Mouse (Mus musculus): ENCODE data around the gene Bcor. TPM values are rescaled to one million over a fixed set of nuclear protein-coding genes. Genes with fewer than 3 reads are reported as not detected.
A peak's percentile ranks its signal among the peaks of the same experiment; 100 is the strongest.

Bcor gene
- polyA plus RNA-seq, 1 experiment from 2014 or later, result 24.6 TPM

DNA sequence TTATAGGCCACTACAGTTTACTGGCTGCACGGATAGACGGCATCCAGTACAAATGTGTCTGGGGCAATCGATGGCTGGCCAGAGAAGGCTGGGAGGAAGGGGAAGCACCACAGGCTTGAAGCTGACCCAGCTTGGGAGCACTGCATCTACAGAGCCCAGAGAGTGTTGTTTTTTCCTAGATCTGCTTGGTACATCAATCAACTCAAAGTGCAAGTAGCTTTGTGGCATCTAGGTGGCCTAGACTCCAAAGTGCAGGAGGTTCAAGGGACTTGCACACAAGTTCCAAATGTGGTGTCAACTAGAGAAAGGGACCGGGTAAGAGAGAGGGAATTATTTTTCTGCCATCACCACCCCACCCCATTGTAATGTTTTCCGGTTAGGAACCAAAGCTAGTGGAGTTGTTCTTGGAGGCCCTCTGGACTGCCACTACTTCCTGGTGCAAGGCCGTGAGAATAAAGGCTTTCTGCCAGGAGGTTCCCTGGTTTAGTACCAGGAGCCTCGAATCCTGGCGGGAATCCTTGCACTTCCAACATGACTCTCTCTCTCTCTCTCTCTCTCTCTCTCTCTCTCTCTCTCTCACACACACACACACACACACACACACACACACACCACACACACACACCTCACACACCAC is 27.5 kb downstream of the Bcor start:
- Histone ChIP-seq H3K9ac (ENCODE audit: low read depth, low read length) (no peak overlapping the region), H3K4me3 (ENCODE audit: low read depth, low read length) (no peak overlapping the region), H3K27ac (ENCODE audit: low read depth, low read length) (no peak overlapping the region), H3K9me3 (ENCODE audit: control insufficient read depth, low read length) (no peaks in the 10 kb centered on the region), H3K4me2 (replicated peaks; ENCODE audit: low read depth, low read length) (no peak overlapping the region), H3K4me1 (replicated peaks; ENCODE audit: control insufficient read depth, insufficient read depth, low read length) (0 out of 2 replicates have a peak, but pooled peaks cover 5% of the 10 kb centered on the region), H3K36me3 (ENCODE audit: control insufficient read depth, insufficient read depth, low read length) (no peaks in the 10 kb centered on the region), H3K27me3 (ENCODE audit: control insufficient read depth, insufficient read depth, low read length) (peaks cover 74% of the 10 kb centered on the region)
- WGBS, result 33% methylated on average over 8 of the region's 8 CpGs
- no peak for ATAC-seq (ENCODE audit: low FRiP score)
- DNase-seq (ENCODE audit: low spot score), result no peak

DNA sequence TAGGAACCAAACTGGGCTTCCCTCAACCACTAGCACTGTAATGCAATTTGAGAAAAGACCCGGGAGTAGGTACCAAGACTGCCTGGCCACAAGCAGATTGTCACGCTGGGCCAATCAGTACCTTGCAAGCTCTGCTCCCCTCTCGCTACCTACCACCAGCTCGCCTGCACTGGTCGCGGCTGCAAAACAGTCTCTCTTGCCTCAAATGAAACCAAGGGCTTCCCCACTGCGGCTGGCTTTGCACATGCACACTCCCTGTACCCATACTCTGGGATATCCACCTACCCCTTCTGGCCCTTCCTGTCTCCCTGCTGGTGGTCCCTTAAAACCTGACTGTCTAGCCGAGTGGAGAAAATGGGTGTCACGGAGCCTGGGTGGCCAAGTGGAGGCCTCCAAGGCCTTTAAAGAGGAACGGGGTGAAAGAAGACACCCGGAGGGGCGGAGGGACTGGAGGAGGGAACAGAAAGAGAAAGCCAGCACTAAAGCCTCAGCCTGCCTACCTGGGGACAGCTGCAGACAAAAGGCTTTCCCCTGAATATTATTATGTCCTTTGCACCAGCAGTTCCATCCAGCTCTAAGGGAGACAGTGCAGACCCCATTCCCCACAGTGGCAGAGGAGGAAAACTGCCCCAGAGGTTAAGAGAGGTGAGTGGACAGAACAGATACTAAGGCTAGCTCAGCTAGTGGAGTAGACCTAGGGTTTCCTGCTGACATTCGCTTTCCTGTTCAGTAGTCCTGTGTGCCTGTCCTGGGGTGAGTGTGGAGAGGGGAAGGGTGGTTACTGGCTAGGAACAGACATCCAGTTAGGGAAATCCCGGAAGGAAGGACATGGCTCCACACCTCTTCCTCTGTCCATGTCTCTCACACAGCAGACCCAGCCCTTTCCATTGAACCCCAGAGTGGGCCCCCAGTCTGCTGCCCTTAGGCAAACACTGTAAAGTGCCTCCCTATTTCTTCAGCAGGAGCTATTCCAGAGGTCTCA is 30.0 kb downstream of the Bcor start:
- H3K9ac ChIP-seq (ENCODE audit: low read depth, low read length), result no peak overlapping the region
- no peaks in the 10 kb centered on the region for H3K36me3 ChIP-seq (ENCODE audit: control insufficient read depth, insufficient read depth, low read length)
- H3K27ac ChIP-seq (ENCODE audit: low read depth, low read length), result no peak overlapping the region
- no peaks in the 10 kb centered on the region for H3K9me3 ChIP-seq (ENCODE audit: control insufficient read depth, low read length)
- ATAC-seq (ENCODE audit: low FRiP score) (no peak), DNase-seq (ENCODE audit: low spot score) (no peak)
- no peak overlapping the region for H3K4me3 ChIP-seq (ENCODE audit: low read depth, low read length)
- no peak overlapping the region; the same call in 1 of the 2 replicates for H3K4me2 ChIP-seq (replicated peaks; ENCODE audit: low read depth, low read length)
- H3K4me1 ChIP-seq (replicated peaks; ENCODE audit: control insufficient read depth, insufficient read depth, low read length), result 0 out of 2 replicates have a peak, but pooled peaks cover 5% of the 10 kb centered on the region
- 13% methylated on average over 14 of the region's 14 CpGs for WGBS
- H3K27me3 ChIP-seq (ENCODE audit: control insufficient read depth, insufficient read depth, low read length), result peaks cover 72% of the 10 kb centered on the region

DNA sequence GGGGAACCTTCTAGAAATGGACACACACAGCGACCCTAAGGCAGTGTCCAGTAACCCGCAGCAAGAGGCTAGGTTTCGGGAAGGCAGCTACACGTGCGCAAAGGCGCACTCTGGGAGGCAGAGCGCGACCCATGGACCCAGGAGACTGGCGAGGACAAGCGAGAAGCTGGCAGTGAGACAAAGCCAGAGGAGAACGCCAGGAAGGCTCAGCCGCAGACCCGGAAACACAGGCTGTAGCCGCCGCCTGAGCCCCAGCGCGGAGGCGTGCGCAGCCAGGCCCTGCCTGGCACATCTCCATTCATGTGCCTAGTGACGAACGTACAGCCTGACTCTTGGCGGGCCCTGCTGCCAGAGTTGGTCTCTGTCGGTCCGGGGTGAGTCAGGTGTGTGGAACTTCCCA is 30.9 kb downstream of the Bcor start:
- H3K4me1 ChIP-seq (replicated peaks; ENCODE audit: control insufficient read depth, insufficient read depth, low read length), result peaks cover 5% of the 10 kb centered on the region; the same call in 1 of the 2 replicates

GRCm38 (mm10) chrX:12128165-12129083 is 31.7 kb downstream of the Bcor start:
- peak overlapping the region; percentile 60 for H3K4me3 ChIP-seq (ENCODE audit: low read depth, low read length)
- peak; percentile 75 for ATAC-seq (ENCODE audit: low FRiP score)
- DNase-seq (ENCODE audit: low spot score), result peak; percentile 73
- peaks cover 70% of the 10 kb centered on the region for H3K27me3 ChIP-seq (ENCODE audit: control insufficient read depth, insufficient read depth, low read length)
- H3K9me3 ChIP-seq (ENCODE audit: control insufficient read depth, low read length), result no peaks in the 10 kb centered on the region
- H3K27ac ChIP-seq (ENCODE audit: low read depth, low read length), result peak overlapping the region; percentile 94
- no peaks in the 10 kb centered on the region for H3K36me3 ChIP-seq (ENCODE audit: control insufficient read depth, insufficient read depth, low read length)
- peaks cover 9% of the 10 kb centered on the region for H3K4me1 ChIP-seq (replicated peaks; ENCODE audit: control insufficient read depth, insufficient read depth, low read length)
- peak overlapping the region; percentile 81 for H3K9ac ChIP-seq (ENCODE audit: low read depth, low read length)
- under 1% methylated on average over 28 of the region's 72 CpGs for WGBS
- peak overlapping the region; percentile 63 for H3K4me2 ChIP-seq (replicated peaks; ENCODE audit: low read depth, low read length)

More for the DNA sequence above, 30.9 kb downstream of the Bcor start:
- WGBS, result 3% methylated on average over 24 of the region's 24 CpGs
- ATAC-seq (ENCODE audit: low FRiP score) (no peak), DNase-seq (ENCODE audit: low spot score) (peak; percentile 39)
- H3K9me3 ChIP-seq (ENCODE audit: control insufficient read depth, low read length), result no peaks in the 10 kb centered on the region
- H3K4me3 ChIP-seq (ENCODE audit: low read depth, low read length), result no peak overlapping the region
- H3K27ac ChIP-seq (ENCODE audit: low read depth, low read length), result no peak overlapping the region
- H3K4me2 ChIP-seq (replicated peaks; ENCODE audit: low read depth, low read length), result peak overlapping the region; percentile 63
- no peaks in the 10 kb centered on the region for H3K36me3 ChIP-seq (ENCODE audit: control insufficient read depth, insufficient read depth, low read length)
- H3K9ac ChIP-seq (ENCODE audit: low read depth, low read length), result peak overlapping the region; percentile 31; the same call in 1 of the 2 replicates
- peaks cover 72% of the 10 kb centered on the region for H3K27me3 ChIP-seq (ENCODE audit: control insufficient read depth, insufficient read depth, low read length)

GRCm38 (mm10) chrX:12127799-12128164 is 32.4 kb downstream of the Bcor start:
- ATAC-seq (ENCODE audit: low FRiP score) (peak; percentile 12; the same call in 1 of the 2 replicates), DNase-seq (ENCODE audit: low spot score) (no peak)
- H3K27me3 ChIP-seq (ENCODE audit: control insufficient read depth, insufficient read depth, low read length), result peaks cover 67% of the 10 kb centered on the region
- H3K9ac ChIP-seq (ENCODE audit: low read depth, low read length), result peak overlapping the region; percentile 81
- H3K36me3 ChIP-seq (ENCODE audit: control insufficient read depth, insufficient read depth, low read length), result no peaks in the 10 kb centered on the region
- H3K4me3 ChIP-seq (ENCODE audit: low read depth, low read length), result peak overlapping the region; percentile 60
- H3K4me1 ChIP-seq (replicated peaks; ENCODE audit: control insufficient read depth, insufficient read depth, low read length), result peaks cover 9% of the 10 kb centered on the region
- peak overlapping the region; percentile 94 for H3K27ac ChIP-seq (ENCODE audit: low read depth, low read length)
- H3K9me3 ChIP-seq (ENCODE audit: control insufficient read depth, low read length), result no peaks in the 10 kb centered on the region
- H3K4me2 ChIP-seq (replicated peaks; ENCODE audit: low read depth, low read length), result peak overlapping the region; percentile 63
- WGBS, result 1% methylated on average over 29 of the region's 37 CpGs

DNA sequence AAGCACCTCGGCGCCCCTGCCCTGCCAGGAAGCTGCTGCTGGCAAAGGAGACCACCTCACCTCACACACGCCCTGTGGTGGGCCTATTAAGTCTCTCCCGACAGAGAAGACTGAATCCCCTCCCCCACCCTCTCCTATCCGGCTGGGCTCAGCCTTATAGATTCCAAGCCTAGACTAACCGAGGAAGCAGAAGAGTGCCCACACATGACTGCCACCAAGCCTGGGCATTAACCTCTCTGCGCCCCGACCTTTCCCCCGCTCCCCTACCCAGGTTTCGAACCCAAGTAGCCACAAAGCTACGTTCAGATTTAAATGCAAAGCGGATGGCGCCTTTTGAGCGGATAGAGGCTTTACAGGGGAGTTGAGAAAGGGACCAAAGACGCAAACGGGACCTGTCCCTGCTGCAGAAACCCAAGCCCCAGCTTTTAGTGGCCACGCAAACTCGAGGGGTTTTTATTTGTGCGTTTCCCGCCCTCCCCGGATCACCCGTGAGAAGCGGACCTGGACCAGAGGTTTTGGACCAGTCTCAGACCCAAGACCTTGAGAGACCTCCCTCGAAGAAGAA is 33.0 kb downstream of the Bcor start:
- H3K27me3 ChIP-seq (ENCODE audit: control insufficient read depth, insufficient read depth, low read length), result peaks cover 61% of the 10 kb centered on the region
- DNase-seq (ENCODE audit: low spot score) (peak; percentile 60), ATAC-seq (ENCODE audit: low FRiP score) (no peak)
- no peaks in the 10 kb centered on the region for H3K9me3 ChIP-seq (ENCODE audit: control insufficient read depth, low read length)
- H3K4me2 ChIP-seq (replicated peaks; ENCODE audit: low read depth, low read length), result peak overlapping the region; percentile 63
- H3K9ac ChIP-seq (ENCODE audit: low read depth, low read length), result peak overlapping the region; percentile 81
- no peaks in the 10 kb centered on the region for H3K36me3 ChIP-seq (ENCODE audit: control insufficient read depth, insufficient read depth, low read length)
- H3K27ac ChIP-seq (ENCODE audit: low read depth, low read length), result peak overlapping the region; percentile 94
- H3K4me3 ChIP-seq (ENCODE audit: low read depth, low read length), result peak overlapping the region; percentile 60
- H3K4me1 ChIP-seq (replicated peaks; ENCODE audit: control insufficient read depth, insufficient read depth, low read length), result peaks cover 9% of the 10 kb centered on the region
- WGBS, result 2% methylated on average over 24 of the region's 24 CpGs

- Histone ChIP-seq H3K27me3 (ENCODE audit: control insufficient read depth, insufficient read depth, low read length) (peaks cover 58% of the 10 kb centered on the region), H3K4me3 (ENCODE audit: low read depth, low read length) (peak overlapping the region; percentile 60), H3K9ac (ENCODE audit: low read depth, low read length) (peak overlapping the region; percentile 81), H3K4me1 (replicated peaks; ENCODE audit: control insufficient read depth, insufficient read depth, low read length) (peaks cover 9% of the 10 kb centered on the region), H3K9me3 (ENCODE audit: control insufficient read depth, low read length) (no peaks in the 10 kb centered on the region), H3K27ac (ENCODE audit: low read depth, low read length) (peak overlapping the region; percentile 94; the same call in 1 of the 2 replicates), H3K4me2 (replicated peaks; ENCODE audit: low read depth, low read length) (peak overlapping the region; percentile 63), H3K36me3 (ENCODE audit: control insufficient read depth, insufficient read depth, low read length) (no peaks in the 10 kb centered on the region)
- ATAC-seq (ENCODE audit: low FRiP score), result no peak
- 5% methylated on average over 18 of the region's 22 CpGs for WGBS
- DNase-seq (ENCODE audit: low spot score), result peak; percentile 21
Observed at GRCm38 (mm10) chrX:12126408-12127105, 33.6 kb downstream of the Bcor start.
